Mouse (Mus musculus) bone marrow, adult 2 months (tissue): ENCODE measurements around the gene Vgll4. TPM values are rescaled to one million over a fixed set of nuclear protein-coding genes. Genes with fewer than 3 reads are reported as not detected.

ENCODE experiments used
- H3K27ac ChIP-seq: fragments of 200-500 bp; 2 replicates; pipeline ENCODE4 v1.5.1; 2012; ENCODE audit warnings: low read depth, mild to moderate bottlenecking, control low read depth, inconsistent platforms, low read length; ENCODE audit not compliant: control insufficient read depth, poor library complexity, insufficient read depth
- H3K4me1 ChIP-seq: fragments of 200-500 bp; 2 replicates; pipeline ENCODE4 v1.6.1; 2011; ENCODE audit warnings: low read length; ENCODE audit not compliant: control insufficient read depth, insufficient read depth
- H3K4me3 ChIP-seq: fragments of 200-500 bp; replicated peaks from 2 replicates; pipeline ENCODE3; 2011; ENCODE audit warnings: mild to moderate bottlenecking, low read depth, low read length, control low read depth; ENCODE audit not compliant: control insufficient read depth
- CTCF ChIP-seq: fragments of 200-500 bp; IDR thresholded peaks from 2 replicates; pipeline ENCODE4 v1.5.1; 2011; ENCODE audit warnings: low read length, control low read depth; ENCODE audit not compliant: control insufficient read depth, insufficient read depth
- POLR2A ChIP-seq: fragments of 200-500 bp; IDR thresholded peaks from 2 replicates; pipeline ENCODE4 v1.6.1; 2011; ENCODE audit warnings: low read depth, mild to moderate bottlenecking, control low read depth, low read length, borderline replicate concordance; ENCODE audit not compliant: control insufficient read depth
- WGBS: fragments of 180-500 bp; shearing (Covaris S2); methylation state at CpG from one replicate; pipeline ENCODE4 v1.1.7; 2018; 5-methylcytosine and 5-hydroxymethylcytosine counted together
- polyA plus RNA-seq: library from polyadenylated mRNA; stranded (reverse); fragments of >200 nt; gene quantifications from 2 replicates; pipeline ENCODE4 v1.2.4, GENCODE M21; 2011; ENCODE audit warnings: low replicate concordance; ENCODE audit not compliant: missing spikeins, insufficient read depth, insufficient read length

Vgll4 gene
- polyA plus RNA-seq, 1 experiment = 9.9 TPM

GRCm38 (mm10) chr6:114812322-114812721, 157.5 kb downstream of the Vgll4 start:
- H3K4me3 ChIP-seq = no peak overlapping the region
- no peaks in the 10 kb centered on the region for H3K4me1 ChIP-seq
- TF ChIP-seq POLR2A = no peak
- TF ChIP-seq CTCF = no peak
- H3K27ac ChIP-seq = no peak overlapping the region
- WGBS = 79% methylated on average over 5 of the region's 5 CpGs

Other genes starting within 250 kb of the Vgll4 start
- gene Tamm41, start 67.9 kb upstream of the Vgll4 start, polyA plus RNA-seq = 25.6 and 28.5 TPM in 2 replicates
- 1.4 TPM in 1 of 2 replicates, not detected in the other for gene Syn2, start 164.9 kb upstream of the Vgll4 start, polyA plus RNA-seq